Mouse (Mus musculus): Measurements from ENCODE around the gene Mief2. TPM values are rescaled to one million over a fixed set of nuclear protein-coding genes. Genes with fewer than 3 reads are reported as not detected.

The Mief2 gene
- polyA plus RNA-seq, 1 experiment = 23.7 TPM

GRCm38 (mm10) chr11:60704023-60704880 lies 23.9 kb upstream of the Mief2 start:
- no peak for TF ChIP-seq POLR2A (IDR thresholded peaks at IDR 0.05; ENCODE audit: extremely low read depth, insufficient read depth, low read length)
- TF ChIP-seq CTCF (IDR thresholded peaks at IDR 0.05; ENCODE audit: extremely low read depth, insufficient read depth, low read length) = no peak
- Histone ChIP-seq H3K27ac (ENCODE audit: insufficient read depth, low read length) (0 out of 2 replicates have a peak overlapping the region, but pooled peaks have one; percentile 17), H3K4me1 (ENCODE audit: control insufficient read depth, insufficient read depth, low read length) (peaks cover 5% of the 10 kb centered on the region), H3K4me3 (ENCODE audit: insufficient read depth, low read length) (no peak overlapping the region)

- Histone ChIP-seq H3K27ac (ENCODE audit: insufficient read depth, low read length) (no peak overlapping the region), H3K4me1 (ENCODE audit: control insufficient read depth, insufficient read depth, low read length) (peaks cover 5% of the 10 kb centered on the region), H3K4me3 (ENCODE audit: insufficient read depth, low read length) (no peak overlapping the region)
- TF ChIP-seq CTCF (IDR thresholded peaks at IDR 0.05; ENCODE audit: extremely low read depth, insufficient read depth, low read length) = no peak
- TF ChIP-seq POLR2A (IDR thresholded peaks at IDR 0.05; ENCODE audit: extremely low read depth, insufficient read depth, low read length) = no peak
These were observed 22.9 kb upstream of the Mief2 start for GRCm38 (mm10) chr11:60705255-60705654.

GRCm38 (mm10) chr11:60706076-60706475 lies 22.1 kb upstream of the Mief2 start:
- Histone ChIP-seq H3K27ac (ENCODE audit: insufficient read depth, low read length) (no peak overlapping the region), H3K4me3 (ENCODE audit: insufficient read depth, low read length) (no peak overlapping the region), H3K4me1 (ENCODE audit: control insufficient read depth, insufficient read depth, low read length) (peaks cover 1% of the 10 kb centered on the region; the same call in 1 of the 2 replicates)
- TF ChIP-seq POLR2A (IDR thresholded peaks at IDR 0.05; ENCODE audit: extremely low read depth, insufficient read depth, low read length) (no peak), CTCF (IDR thresholded peaks at IDR 0.05; ENCODE audit: extremely low read depth, insufficient read depth, low read length) (no peak)

- no peak for TF ChIP-seq POLR2A (IDR thresholded peaks at IDR 0.05; ENCODE audit: extremely low read depth, insufficient read depth, low read length)
- H3K27ac ChIP-seq (ENCODE audit: insufficient read depth, low read length) = peak overlapping the region; percentile 12; the same call in 1 of the 2 replicates
- H3K4me3 ChIP-seq (ENCODE audit: insufficient read depth, low read length) = no peak overlapping the region
- H3K4me1 ChIP-seq (ENCODE audit: control insufficient read depth, insufficient read depth, low read length) = peaks cover under 1% of the 10 kb centered on the region; the same call in 1 of the 2 replicates
These were observed 21.3 kb upstream of the Mief2 start for GRCm38 (mm10) chr11:60706696-60707480.

- H3K4me3 ChIP-seq (ENCODE audit: insufficient read depth, low read length) = no peak overlapping the region
- H3K4me1 ChIP-seq (ENCODE audit: control insufficient read depth, insufficient read depth, low read length) = no peaks in the 10 kb centered on the region
- TF ChIP-seq POLR2A (IDR thresholded peaks at IDR 0.05; ENCODE audit: extremely low read depth, insufficient read depth, low read length) = no peak
- TF ChIP-seq CTCF (IDR thresholded peaks at IDR 0.05; ENCODE audit: extremely low read depth, insufficient read depth, low read length) = no peak
- peak overlapping the region; percentile 45; the same call in 1 of the 2 replicates for H3K27ac ChIP-seq (ENCODE audit: insufficient read depth, low read length)
These were observed 20.5 kb upstream of the Mief2 start for GRCm38 (mm10) chr11:60707672-60708071.

GRCm38 (mm10) chr11:60708631-60709030 lies 19.6 kb upstream of the Mief2 start:
- Histone ChIP-seq H3K4me1 (ENCODE audit: control insufficient read depth, insufficient read depth, low read length) (no peaks in the 10 kb centered on the region), H3K4me3 (ENCODE audit: insufficient read depth, low read length) (no peak overlapping the region), H3K27ac (ENCODE audit: insufficient read depth, low read length) (no peak overlapping the region)
- TF ChIP-seq CTCF (IDR thresholded peaks at IDR 0.05; ENCODE audit: extremely low read depth, insufficient read depth, low read length) = no peak
- no peak for TF ChIP-seq POLR2A (IDR thresholded peaks at IDR 0.05; ENCODE audit: extremely low read depth, insufficient read depth, low read length)

GRCm38 (mm10) chr11:60709481-60710465 lies 18.4 kb upstream of the Mief2 start:
- Histone ChIP-seq H3K4me1 (ENCODE audit: control insufficient read depth, insufficient read depth, low read length) (no peaks in the 10 kb centered on the region), H3K4me3 (ENCODE audit: insufficient read depth, low read length) (no peak overlapping the region), H3K27ac (ENCODE audit: insufficient read depth, low read length) (no peak overlapping the region)
- no peak for TF ChIP-seq POLR2A (IDR thresholded peaks at IDR 0.05; ENCODE audit: extremely low read depth, insufficient read depth, low read length)
- no peak for TF ChIP-seq CTCF (IDR thresholded peaks at IDR 0.05; ENCODE audit: extremely low read depth, insufficient read depth, low read length)

- Histone ChIP-seq H3K27ac (ENCODE audit: insufficient read depth, low read length) (no peak overlapping the region), H3K4me1 (ENCODE audit: control insufficient read depth, insufficient read depth, low read length) (no peaks in the 10 kb centered on the region), H3K4me3 (ENCODE audit: insufficient read depth, low read length) (no peak overlapping the region)
- TF ChIP-seq CTCF (IDR thresholded peaks at IDR 0.05; ENCODE audit: extremely low read depth, insufficient read depth, low read length) (no peak), POLR2A (IDR thresholded peaks at IDR 0.05; ENCODE audit: extremely low read depth, insufficient read depth, low read length) (no peak)
These were observed 17.0 kb upstream of the Mief2 start for GRCm38 (mm10) chr11:60711218-60711617.

GRCm38 (mm10) chr11:60712040-60712439 lies 16.2 kb upstream of the Mief2 start:
- Histone ChIP-seq H3K4me1 (ENCODE audit: control insufficient read depth, insufficient read depth, low read length) (no peaks in the 10 kb centered on the region), H3K27ac (ENCODE audit: insufficient read depth, low read length) (no peak overlapping the region), H3K4me3 (ENCODE audit: insufficient read depth, low read length) (no peak overlapping the region)
- TF ChIP-seq POLR2A (IDR thresholded peaks at IDR 0.05; ENCODE audit: extremely low read depth, insufficient read depth, low read length) (no peak), CTCF (IDR thresholded peaks at IDR 0.05; ENCODE audit: extremely low read depth, insufficient read depth, low read length) (no peak)

Data from cortical plate, adult 2 months (tissue).